Mouse (Mus musculus): ENCODE results near the gene 1700001O22Rik.

- no peak for TF ChIP-seq POLR2A (IDR thresholded peaks at IDR 0.05; ENCODE audit: borderline replicate concordance, extremely low read depth, insufficient read depth, insufficient read length, poor library complexity, severe bottlenecking)
- no peak for TF ChIP-seq CTCF (IDR thresholded peaks at IDR 0.05; ENCODE audit: borderline replicate concordance, extremely low read depth, insufficient read depth, insufficient read length)
Observed at GRCm38 (mm10) chr2:30822460-30822859, 19.0 kb upstream of the 1700001O22Rik start.
